Mouse (Mus musculus) frontal cortex, postnatal 25 days (tissue): Measurements from ENCODE around the gene Trpc1.
A peak's percentile ranks its signal among the peaks of the same experiment; 100 is the strongest.

Experiments used
- DNase-seq, 2 experiments: peaks; one replicate each; pipeline ENCODE4 v3.0.0; 2022; ENCODE audit warnings: low spot score in 2 of 2

The Trpc1 gene

DNA sequence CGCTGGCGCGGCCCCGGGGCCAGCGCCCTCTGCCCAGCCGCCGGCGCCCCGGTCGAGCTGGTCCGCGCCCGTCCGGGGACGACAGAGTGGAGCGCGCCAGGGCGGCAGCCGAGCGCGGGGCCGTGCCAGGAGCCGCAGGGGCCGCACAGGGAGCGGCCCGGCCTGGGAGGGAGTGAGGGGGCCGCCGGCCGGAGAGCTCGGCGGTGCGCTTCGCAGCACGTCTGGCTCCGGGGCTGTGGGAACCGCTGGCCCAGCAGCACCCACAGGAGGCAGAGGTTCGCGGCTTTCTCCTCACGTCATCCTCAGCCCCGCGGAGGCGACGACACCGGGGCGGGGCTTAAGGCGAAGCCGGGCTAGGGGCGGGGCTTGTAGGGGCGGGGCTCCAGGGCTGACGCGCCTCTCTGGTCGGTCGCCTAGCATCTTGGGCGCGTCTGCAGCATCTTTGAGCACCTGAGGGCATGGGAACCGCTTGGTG, at the start of gene Trpc1:
TSS of gene Trpc1 (minus strand) at position 339 of the 475 bp plus-strand sequence.
- DNase-seq: peak; percentile 62 to 69

GRCm38 (mm10) chr9:95796323-95796722, 46.1 kb upstream of the Trpc1 start:
- DNase-seq: no peak

DNA sequence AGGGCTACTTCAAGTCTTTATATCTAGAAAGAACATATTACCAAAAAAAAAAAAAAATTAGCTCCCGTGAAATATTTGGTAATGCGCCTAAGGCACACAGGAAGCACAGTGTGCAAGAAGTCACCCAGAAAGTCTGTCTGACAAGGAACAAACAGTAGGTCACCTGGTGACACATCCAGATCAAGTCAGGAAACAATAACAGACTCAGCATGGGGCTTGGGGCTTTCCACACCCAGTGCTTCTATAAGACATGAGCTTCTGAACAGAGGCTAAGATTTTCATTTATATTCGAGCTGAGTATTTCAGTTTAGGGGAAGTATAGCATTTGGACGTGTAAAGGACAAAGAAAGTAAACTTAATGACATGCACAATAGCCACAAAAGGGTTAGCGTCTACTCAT, 45.7 kb upstream of the Trpc1 start:
- DNase-seq: no peak

GRCm38 (mm10) chr9:95795077-95795784, 45.1 kb upstream of the Trpc1 start:
- no peak for DNase-seq

GRCm38 (mm10) chr9:95793986-95794744, 44.0 kb upstream of the Trpc1 start:
- no peak for DNase-seq

DNA sequence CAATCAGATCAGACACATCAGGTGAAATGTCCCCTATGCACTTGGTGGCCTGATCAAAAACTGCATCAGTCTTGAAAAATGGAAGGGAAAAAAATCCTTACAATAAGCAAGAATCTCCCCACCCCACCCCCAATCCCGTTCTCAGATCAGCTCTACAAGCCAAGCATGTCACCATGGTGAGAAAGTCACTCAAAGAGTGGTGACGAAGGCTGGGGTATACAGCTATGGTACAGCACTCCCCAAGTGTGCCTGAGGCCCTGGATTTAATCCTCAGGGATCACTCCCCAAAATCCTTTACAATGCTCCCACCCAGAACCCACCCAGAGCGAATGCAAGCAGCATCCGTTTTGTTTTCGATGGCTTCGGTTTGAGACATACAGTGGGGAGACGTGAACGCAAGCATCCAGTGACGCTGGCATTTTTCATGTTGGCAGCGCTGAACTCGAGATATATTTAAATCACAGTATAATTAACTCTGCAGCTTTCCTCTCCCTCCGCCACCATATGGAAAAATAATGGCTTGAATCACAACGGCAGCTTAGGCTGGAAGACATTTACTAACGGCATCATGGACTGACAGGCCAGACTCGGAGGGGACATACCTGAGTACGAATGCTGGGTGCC, 34.8 kb upstream of the Trpc1 start:
- DNase-seq: no peak

DNA sequence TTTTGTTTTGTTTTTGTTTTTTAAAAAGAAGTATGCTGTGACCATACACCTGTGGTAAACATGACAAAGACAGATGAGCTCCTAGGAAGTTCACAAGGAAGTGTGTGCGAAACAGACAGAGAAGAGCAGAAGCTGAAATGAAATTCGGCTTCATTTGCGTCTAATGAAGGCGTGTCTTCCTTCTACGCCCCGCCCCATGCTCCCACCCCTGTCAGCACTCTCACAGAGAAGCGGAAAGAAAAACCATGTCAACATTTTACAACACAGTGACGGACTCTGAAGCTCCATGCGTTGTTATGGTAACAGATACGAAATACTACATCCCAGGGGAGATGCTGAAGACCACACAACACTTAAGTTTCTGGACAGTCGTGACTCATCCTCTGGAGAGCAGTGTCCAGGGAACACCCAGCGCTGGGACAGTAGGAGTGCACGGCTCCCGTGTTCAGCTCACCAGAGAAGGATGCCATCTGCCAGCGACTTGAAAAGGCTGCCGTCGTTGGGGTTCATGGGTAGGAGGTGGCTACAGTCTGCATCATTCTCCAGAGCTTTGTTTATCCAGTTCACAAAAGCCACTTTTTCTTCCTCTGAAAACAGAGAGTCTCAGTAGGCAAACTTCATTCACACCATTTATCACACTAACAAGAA, 33.6 kb upstream of the Trpc1 start:
- DNase-seq: no peak

- no peak for DNase-seq
Observed at GRCm38 (mm10) chr9:95771671-95772070, 21.5 kb upstream of the Trpc1 start.

DNA sequence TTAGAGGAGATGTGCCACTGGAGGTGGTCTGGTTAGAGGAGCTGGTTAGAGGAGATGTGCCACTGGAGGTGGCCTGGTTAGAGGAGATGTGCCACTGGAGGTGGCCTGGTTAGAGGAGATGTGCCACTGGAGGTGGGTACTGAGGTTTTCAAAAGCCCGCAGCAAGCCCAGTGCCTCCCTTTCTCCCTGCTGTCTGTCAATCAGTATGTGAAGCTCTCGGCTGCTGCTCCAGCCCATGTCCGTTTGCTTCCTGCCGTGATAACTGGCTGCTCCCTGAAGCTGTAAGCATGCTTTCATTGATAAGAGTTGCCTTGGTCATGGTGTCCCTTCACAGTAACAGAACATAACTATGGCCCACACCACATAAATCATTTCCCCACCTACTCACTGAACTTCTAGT, 13.0 kb upstream of the Trpc1 start:
- DNase-seq: no peak

DNA sequence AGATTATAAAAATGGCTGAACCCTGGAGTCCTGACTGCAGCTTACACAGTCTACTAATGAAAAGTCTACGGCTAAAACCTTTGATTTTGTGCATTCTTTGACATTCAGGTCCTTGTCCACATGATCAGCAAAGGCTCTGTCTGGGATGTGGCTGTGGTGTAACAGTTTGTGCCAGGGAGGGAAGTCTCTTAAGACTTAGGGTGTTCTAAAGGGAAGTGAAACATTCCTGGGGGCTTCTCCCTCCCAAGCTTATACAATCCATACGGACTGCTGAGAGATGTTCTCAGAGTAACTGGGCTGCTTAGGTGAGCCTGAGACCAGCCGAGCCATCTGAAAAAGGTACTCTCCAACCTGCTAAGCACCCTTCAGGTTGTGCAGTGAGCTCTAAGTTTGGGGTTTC, 12.1 kb upstream of the Trpc1 start:
- DNase-seq: no peak

- no peak for DNase-seq
Observed at GRCm38 (mm10) chr9:95761381-95761780, 11.2 kb upstream of the Trpc1 start.

- no peak for DNase-seq
Observed at GRCm38 (mm10) chr9:95750746-95751145, 571 bp upstream of the Trpc1 start.

GRCm38 (mm10) chr9:95749461-95749928, 680 bp downstream of the Trpc1 start:
- DNase-seq: peak; percentile 8 to 22

GRCm38 (mm10) chr9:95747298-95747697, 2.9 kb downstream of the Trpc1 start:
- DNase-seq: no peak

DNA sequence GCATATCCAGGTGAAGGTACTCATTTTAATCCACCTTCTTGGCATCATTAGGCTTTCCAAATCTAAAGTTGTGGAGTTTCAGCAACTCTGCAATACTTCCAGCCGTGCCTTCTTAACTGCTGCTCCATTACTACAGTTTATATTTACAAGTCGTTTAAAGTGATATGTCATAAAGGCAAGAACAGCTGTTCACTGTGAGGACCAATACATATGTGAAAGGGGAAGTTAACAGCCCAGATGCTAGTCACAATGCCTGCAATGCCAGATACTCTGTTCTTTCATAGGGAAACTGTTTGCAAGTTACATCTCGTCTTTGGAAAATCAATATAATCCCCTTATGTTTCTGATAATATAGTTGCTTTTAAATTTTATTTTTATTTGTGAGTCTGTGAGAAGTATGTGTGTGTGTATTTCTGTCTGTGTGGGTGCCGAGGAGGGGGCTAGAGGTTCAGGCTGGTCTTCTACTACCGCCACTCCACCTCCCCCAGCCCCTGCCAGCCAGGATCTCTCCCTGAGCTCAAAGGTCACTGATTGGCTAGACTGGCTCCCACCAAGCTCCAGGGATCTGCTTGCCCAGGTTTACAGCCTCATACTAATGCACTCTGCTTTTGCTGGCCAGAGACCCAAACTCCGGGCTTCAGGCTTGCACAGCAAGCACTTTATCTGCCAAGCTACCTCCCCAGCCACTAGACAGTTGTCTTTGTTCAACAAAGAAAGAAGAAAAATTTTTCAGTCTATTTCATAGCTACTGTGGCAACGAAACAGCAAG, 5.1 kb downstream of the Trpc1 start:
- DNase-seq: no peak

- no peak for DNase-seq
Observed at GRCm38 (mm10) chr9:95736238-95736637, 13.9 kb downstream of the Trpc1 start.

DNA sequence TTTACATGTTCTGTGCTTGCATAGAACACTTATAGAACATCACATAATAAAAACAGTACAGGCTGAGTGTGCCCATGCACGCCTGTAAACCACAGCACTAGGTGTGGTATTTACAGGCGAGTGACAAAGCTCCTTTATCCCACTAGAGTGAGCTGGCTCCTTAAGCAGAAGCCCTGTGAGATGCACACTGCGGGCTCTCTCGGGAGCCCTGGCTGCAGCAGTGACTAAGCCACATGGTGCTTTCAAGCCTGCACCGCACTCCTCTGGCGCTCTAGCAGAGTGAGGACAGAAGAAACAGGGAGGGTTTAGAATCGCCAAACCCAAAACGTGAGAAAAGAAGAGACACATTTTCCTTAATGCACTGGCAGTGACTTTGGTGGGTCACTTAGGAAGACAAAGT, 37.6 kb downstream of the Trpc1 start:
- no peak for DNase-seq

DNA sequence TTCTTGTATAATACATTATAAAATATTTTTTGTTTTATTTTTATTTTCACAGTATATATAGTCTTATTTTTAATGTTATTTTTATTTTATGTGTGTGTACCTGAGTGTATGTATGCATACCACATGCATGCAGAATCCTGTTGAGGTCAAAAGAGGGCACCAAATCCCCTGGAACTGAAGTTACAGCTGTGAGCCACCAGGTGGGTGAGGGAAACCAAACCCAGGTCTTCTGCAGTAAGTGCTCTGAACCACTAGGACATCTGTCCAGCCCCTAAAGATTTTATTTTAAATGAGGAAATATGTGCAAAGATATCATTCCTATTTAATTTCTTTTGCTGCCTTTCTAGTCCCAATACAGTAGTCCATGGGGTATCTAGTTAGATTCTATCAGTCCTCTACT, 41.2 kb downstream of the Trpc1 start:
- DNase-seq: no peak

- no peak for DNase-seq
Observed at GRCm38 (mm10) chr9:95705371-95705770, 44.8 kb downstream of the Trpc1 start.

DNA sequence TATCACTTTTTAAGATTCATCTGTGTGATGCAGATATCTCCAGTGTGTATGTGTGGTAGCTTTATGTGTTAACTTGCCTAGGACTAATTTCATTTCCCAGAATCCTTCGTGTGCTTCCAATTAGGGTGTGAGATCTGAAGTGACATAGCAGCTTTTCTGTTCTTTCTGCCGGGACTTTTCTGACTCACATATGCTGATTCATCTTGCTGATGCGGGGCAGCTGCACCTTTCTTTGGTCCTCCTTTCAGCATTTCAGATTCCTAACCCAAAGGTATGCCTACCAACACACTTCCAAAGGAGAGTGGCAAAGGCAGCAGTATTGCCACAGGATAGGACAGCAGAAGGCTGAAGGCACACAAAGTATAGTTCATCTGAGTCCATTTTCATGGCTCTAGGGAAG, 46.1 kb downstream of the Trpc1 start:
- DNase-seq: no peak

DNA sequence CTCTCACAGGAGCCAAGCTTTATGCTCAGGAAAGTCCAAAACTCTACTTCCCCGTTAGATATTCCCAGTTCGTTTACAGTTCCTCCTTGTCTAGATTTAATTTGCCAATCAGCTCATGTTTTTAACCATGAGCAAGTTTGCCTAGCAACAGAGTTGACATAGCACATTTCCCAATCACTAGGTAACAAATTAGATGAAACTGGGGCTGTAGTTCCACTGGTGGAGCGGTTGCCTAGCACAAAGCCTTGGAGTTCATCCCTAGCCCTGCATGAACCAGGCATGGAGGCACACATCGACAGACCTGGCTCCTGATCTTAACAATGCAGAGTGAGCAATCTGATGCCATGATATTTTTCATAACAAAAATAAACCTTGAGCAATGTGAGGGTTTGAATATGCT, 50.9 kb downstream of the Trpc1 start:
- DNase-seq: no peak
